Mouse (Mus musculus): ENCODE measurements around the gene Lgi2. TPM values are rescaled to one million over a fixed set of nuclear protein-coding genes. Genes with fewer than 3 reads are reported as not detected.

The Lgi2 gene
- polyA plus RNA-seq, 1 experiment from 2014 or later: 1.2 TPM

DNA sequence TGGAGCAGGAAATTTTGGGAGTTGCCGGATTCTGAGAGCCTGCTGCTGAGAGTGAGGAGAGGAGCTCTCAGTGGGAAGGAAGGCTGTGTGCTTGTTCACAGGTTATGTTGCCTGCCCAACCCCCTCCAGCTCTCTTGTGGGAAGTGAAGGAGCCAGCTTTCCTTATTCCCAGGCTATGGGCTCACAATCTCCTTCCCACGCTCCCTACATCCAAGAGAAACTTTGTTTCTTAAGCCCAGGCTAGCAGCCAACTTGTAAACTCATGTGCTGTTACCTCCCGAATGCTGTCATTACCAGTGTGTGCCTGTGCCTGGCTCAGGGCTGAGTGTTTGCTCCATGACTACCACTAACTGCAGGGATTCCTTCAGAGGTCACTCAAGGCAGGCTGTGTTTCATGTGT lies 55.2 kb downstream of the Lgi2 start:
- Histone ChIP-seq H3K36me3 (ENCODE audit: control insufficient read depth, insufficient read depth, low read length) (no peaks in the 10 kb centered on the region), H3K9ac (ENCODE audit: low read length) (no peak overlapping the region), H3K4me2 (ENCODE audit: low read depth, severe bottlenecking) (no peak overlapping the region), H3K9me3 (ENCODE audit: control insufficient read depth, low read length) (no peaks in the 10 kb centered on the region), H3K4me1 (ENCODE audit: control insufficient read depth, insufficient read depth, low read length) (0 out of 2 replicates have a peak, but pooled peaks cover 2% of the 10 kb centered on the region), H3K4me3 (ENCODE audit: low read depth, low read length) (no peak overlapping the region), H3K27ac (replicated peaks; ENCODE audit: low read depth, low read length) (no peak overlapping the region), H3K27me3 (ENCODE audit: control insufficient read depth, insufficient read depth, low read length) (peaks cover 3% of the 10 kb centered on the region)
- ATAC-seq (ENCODE audit: insufficient number of reproducible peaks, low FRiP score, low TSS enrichment, low read depth) (no peak), DNase-seq (ENCODE audit: low spot score) (no peak)
- 61% methylated on average over 3 of the region's 3 CpGs for WGBS

DNA sequence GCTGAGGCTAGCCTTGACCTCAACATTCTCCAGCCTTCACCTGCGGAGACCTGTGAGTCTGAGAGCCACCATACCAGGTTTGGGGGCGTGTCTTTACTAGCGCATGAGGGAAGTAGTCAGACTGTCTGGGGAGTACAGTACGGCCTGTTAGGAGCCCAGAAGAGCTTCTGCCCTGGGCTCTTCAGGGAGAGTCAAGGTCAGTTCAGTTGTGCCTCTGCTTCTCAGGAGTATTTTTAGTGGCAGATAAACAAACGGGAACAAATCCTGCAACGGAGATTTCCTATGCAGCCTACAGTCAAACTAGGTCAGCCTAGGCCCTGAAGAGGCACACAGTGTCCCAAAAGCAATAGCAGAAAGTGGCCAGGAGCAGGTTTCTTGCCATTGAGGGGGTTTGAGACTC lies 56.8 kb downstream of the Lgi2 start:
- WGBS: 88% methylated on average over 6 of the region's 6 CpGs
- Histone ChIP-seq H3K4me2 (ENCODE audit: low read depth, severe bottlenecking) (no peak overlapping the region), H3K36me3 (ENCODE audit: control insufficient read depth, insufficient read depth, low read length) (no peaks in the 10 kb centered on the region), H3K27me3 (ENCODE audit: control insufficient read depth, insufficient read depth, low read length) (no peaks in the 10 kb centered on the region), H3K9ac (ENCODE audit: low read length) (no peak overlapping the region), H3K4me3 (ENCODE audit: low read depth, low read length) (no peak overlapping the region), H3K4me1 (ENCODE audit: control insufficient read depth, insufficient read depth, low read length) (no peaks in the 10 kb centered on the region), H3K27ac (replicated peaks; ENCODE audit: low read depth, low read length) (no peak overlapping the region), H3K9me3 (ENCODE audit: control insufficient read depth, low read length) (no peaks in the 10 kb centered on the region)
- DNase-seq (ENCODE audit: low spot score): no peak
- ATAC-seq (ENCODE audit: insufficient number of reproducible peaks, low FRiP score, low TSS enrichment, low read depth): no peak

DNA sequence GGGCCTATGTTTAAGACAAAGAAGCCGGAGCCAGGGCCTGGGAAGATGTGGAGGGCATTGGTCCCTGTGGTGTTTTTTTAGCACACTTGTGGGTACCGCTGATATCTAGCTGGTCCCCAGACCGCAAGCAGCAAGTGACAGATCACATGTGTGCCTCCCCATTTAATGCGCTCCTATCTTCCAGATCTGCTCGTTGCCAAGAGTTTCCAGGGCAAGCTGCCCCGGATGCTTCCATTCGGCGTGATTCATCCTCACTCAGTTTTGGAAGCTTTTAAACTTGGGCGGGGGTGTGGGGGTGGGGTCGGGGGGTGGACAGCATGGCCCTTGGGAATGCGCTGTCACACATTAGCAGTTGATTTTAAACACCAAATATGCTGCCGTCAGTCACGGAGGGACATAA lies 61.6 kb downstream of the Lgi2 start:
- H3K36me3 ChIP-seq (ENCODE audit: control insufficient read depth, insufficient read depth, low read length): no peaks in the 10 kb centered on the region
- H3K9ac ChIP-seq (ENCODE audit: low read length): no peak overlapping the region
- ATAC-seq (ENCODE audit: insufficient number of reproducible peaks, low FRiP score, low TSS enrichment, low read depth): no peak
- WGBS: 90% methylated on average over 13 of the region's 13 CpGs
- H3K9me3 ChIP-seq (ENCODE audit: control insufficient read depth, low read length): no peaks in the 10 kb centered on the region
- H3K27me3 ChIP-seq (ENCODE audit: control insufficient read depth, insufficient read depth, low read length): no peaks in the 10 kb centered on the region
- no peak for DNase-seq (ENCODE audit: low spot score)
- H3K27ac ChIP-seq (replicated peaks; ENCODE audit: low read depth, low read length): no peak overlapping the region
- no peaks in the 10 kb centered on the region for H3K4me1 ChIP-seq (ENCODE audit: control insufficient read depth, insufficient read depth, low read length)
- H3K4me3 ChIP-seq (ENCODE audit: low read depth, low read length): no peak overlapping the region
- no peak overlapping the region for H3K4me2 ChIP-seq (ENCODE audit: low read depth, severe bottlenecking)

DNA sequence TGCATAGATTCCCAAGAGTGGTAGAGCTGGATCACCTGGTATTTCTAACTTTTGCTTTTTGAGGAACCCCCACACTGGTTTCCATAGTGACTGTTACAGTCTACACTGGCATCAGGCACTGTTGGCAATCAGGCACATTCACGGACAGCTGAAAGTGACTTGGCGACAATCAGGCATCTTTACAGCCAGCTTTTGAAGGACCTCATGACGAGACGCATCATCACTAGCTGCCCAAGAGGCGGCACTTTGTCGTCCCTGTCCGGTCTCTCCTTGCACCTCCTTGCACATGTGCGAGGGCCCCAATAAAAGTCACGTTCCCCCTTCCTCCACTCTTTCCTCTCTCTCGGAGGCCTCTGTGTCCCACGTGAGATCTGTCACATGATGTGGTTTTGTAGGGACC lies 62.1 kb downstream of the Lgi2 start:
- Histone ChIP-seq H3K9me3 (ENCODE audit: control insufficient read depth, low read length) (no peaks in the 10 kb centered on the region), H3K27me3 (ENCODE audit: control insufficient read depth, insufficient read depth, low read length) (no peaks in the 10 kb centered on the region), H3K4me3 (ENCODE audit: low read depth, low read length) (no peak overlapping the region), H3K9ac (ENCODE audit: low read length) (no peak overlapping the region), H3K4me2 (ENCODE audit: low read depth, severe bottlenecking) (no peak overlapping the region), H3K36me3 (ENCODE audit: control insufficient read depth, insufficient read depth, low read length) (no peaks in the 10 kb centered on the region), H3K27ac (replicated peaks; ENCODE audit: low read depth, low read length) (no peak overlapping the region), H3K4me1 (ENCODE audit: control insufficient read depth, insufficient read depth, low read length) (no peaks in the 10 kb centered on the region)
- DNase-seq (ENCODE audit: low spot score) (no peak), ATAC-seq (ENCODE audit: insufficient number of reproducible peaks, low FRiP score, low TSS enrichment, low read depth) (no peak)
- 86% methylated on average over 11 of the region's 11 CpGs for WGBS

GRCm38 (mm10) chr5:52495671-52496070 lies 70.6 kb downstream of the Lgi2 start:
- Histone ChIP-seq H3K27ac (replicated peaks; ENCODE audit: low read depth, low read length) (no peak overlapping the region), H3K4me1 (ENCODE audit: control insufficient read depth, insufficient read depth, low read length) (no peaks in the 10 kb centered on the region), H3K4me3 (ENCODE audit: low read depth, low read length) (no peak overlapping the region), H3K9ac (ENCODE audit: low read length) (no peak overlapping the region), H3K9me3 (ENCODE audit: control insufficient read depth, low read length) (no peaks in the 10 kb centered on the region), H3K27me3 (ENCODE audit: control insufficient read depth, insufficient read depth, low read length) (no peaks in the 10 kb centered on the region), H3K36me3 (ENCODE audit: control insufficient read depth, insufficient read depth, low read length) (no peaks in the 10 kb centered on the region), H3K4me2 (ENCODE audit: low read depth, severe bottlenecking) (no peak overlapping the region)
- DNase-seq (ENCODE audit: low spot score) (no peak), ATAC-seq (ENCODE audit: insufficient number of reproducible peaks, low FRiP score, low TSS enrichment, low read depth) (no peak)
- 57% methylated on average over 14 of the region's 14 CpGs for WGBS

- H3K4me2 ChIP-seq (ENCODE audit: low read depth, severe bottlenecking): no peak overlapping the region
- H3K27ac ChIP-seq (replicated peaks; ENCODE audit: low read depth, low read length): no peak overlapping the region
- no peaks in the 10 kb centered on the region for H3K36me3 ChIP-seq (ENCODE audit: control insufficient read depth, insufficient read depth, low read length)
- H3K27me3 ChIP-seq (ENCODE audit: control insufficient read depth, insufficient read depth, low read length): no peaks in the 10 kb centered on the region
- H3K4me3 ChIP-seq (ENCODE audit: low read depth, low read length): no peak overlapping the region
- whole genome bisulfite sequencing: 87% methylated on average over 6 of the region's 6 CpGs
- no peaks in the 10 kb centered on the region for H3K4me1 ChIP-seq (ENCODE audit: control insufficient read depth, insufficient read depth, low read length)
- DNase-seq (ENCODE audit: low spot score): no peak
- H3K9me3 ChIP-seq (ENCODE audit: control insufficient read depth, low read length): no peaks in the 10 kb centered on the region
- ATAC-seq (ENCODE audit: insufficient number of reproducible peaks, low FRiP score, low TSS enrichment, low read depth): no peak
- H3K9ac ChIP-seq (ENCODE audit: low read length): no peak overlapping the region
These were observed 74.8 kb downstream of the Lgi2 start for GRCm38 (mm10) chr5:52491496-52491895.

- H3K4me1 ChIP-seq (ENCODE audit: control insufficient read depth, insufficient read depth, low read length): no peaks in the 10 kb centered on the region
- no peak overlapping the region for H3K4me2 ChIP-seq (ENCODE audit: low read depth, severe bottlenecking)
- ATAC-seq (ENCODE audit: insufficient number of reproducible peaks, low FRiP score, low TSS enrichment, low read depth) (no peak), DNase-seq (ENCODE audit: low spot score) (no peak)
- H3K4me3 ChIP-seq (ENCODE audit: low read depth, low read length): no peak overlapping the region
- 86% methylated on average over 13 of the region's 13 CpGs for WGBS
- H3K9me3 ChIP-seq (ENCODE audit: control insufficient read depth, low read length): no peaks in the 10 kb centered on the region
- H3K27me3 ChIP-seq (ENCODE audit: control insufficient read depth, insufficient read depth, low read length): no peaks in the 10 kb centered on the region
- no peak overlapping the region for H3K9ac ChIP-seq (ENCODE audit: low read length)
- no peak overlapping the region for H3K27ac ChIP-seq (replicated peaks; ENCODE audit: low read depth, low read length)
- no peaks in the 10 kb centered on the region for H3K36me3 ChIP-seq (ENCODE audit: control insufficient read depth, insufficient read depth, low read length)
These were observed 78.5 kb downstream of the Lgi2 start for GRCm38 (mm10) chr5:52487559-52488430.

Data from limb, embryonic 11.5 days (tissue).